Mouse (Mus musculus): ENCODE results near the gene Zfpm1.

- TF ChIP-seq POLR2A (IDR thresholded peaks at IDR 0.05; ENCODE audit: insufficient read depth, low read depth, low read length) (no peak), CTCF (IDR thresholded peaks at IDR 0.05; ENCODE audit: insufficient read depth, low read depth, low read length) (no peak)
Observed at GRCm38 (mm10) chr8:122326114-122326542, 44.2 kb downstream of the Zfpm1 start.

Measured in olfactory bulb, adult 2 months (tissue).